Mouse (Mus musculus): ENCODE results near the gene Hist1h2bg. TPM values are rescaled to one million over a fixed set of nuclear protein-coding genes. Genes with fewer than 3 reads are reported as not detected.
A peak's percentile ranks its signal among the peaks of the same experiment; 100 is the strongest.

Hist1h2bg gene
- polyA plus RNA-seq, 1 experiment from 2014 or later = 2.8 TPM

DNA sequence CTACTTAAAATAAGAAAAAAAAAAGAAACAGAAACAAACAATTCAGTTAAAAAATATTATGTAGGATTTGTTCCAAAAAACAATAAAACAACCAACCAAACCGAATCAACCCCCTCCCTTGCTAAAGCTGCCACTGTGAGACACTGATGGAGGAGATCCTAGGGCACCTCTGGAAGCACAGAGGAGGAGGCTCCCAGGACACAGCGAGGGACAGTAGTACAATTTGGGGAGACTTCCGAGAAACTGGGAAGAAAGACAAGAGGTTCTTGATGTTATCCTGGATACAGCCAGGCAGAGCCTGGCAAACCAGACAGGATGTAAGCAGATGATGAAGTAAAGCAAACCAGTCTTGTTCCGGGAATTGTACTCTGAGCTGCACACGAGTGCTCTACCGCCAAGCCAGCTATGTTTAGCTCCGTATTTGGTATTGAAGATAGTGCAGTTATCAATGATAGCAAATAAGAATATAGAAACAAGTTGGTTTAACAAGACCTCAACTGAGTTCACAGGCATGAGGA, 32.0 kb downstream of the Hist1h2bg start:
- 86% methylated on average over 7 of the region's 7 CpGs for WGBS
- no peaks in the 10 kb centered on the region for H3K4me1 ChIP-seq (replicated peaks)
- ATAC-seq (ENCODE audit: low FRiP score) = no peak

DNA sequence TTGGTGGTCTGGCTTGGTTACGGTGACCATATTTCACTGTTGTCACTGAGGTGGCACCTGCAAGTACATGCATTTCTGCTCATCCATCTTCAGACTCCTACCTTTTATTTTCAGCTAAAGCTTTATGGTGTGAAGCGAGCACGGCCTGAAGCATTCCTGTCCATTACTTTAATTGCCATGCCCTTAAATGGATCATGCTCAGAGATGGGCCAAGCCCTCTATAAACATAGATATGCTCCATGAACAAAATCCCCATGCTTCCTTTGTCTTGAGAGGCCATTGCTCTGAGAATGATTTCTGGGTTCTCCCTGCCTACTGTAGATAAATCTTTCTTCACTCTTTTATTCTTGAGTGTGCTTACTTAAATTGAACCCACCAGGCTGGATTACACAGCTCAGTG, 33.3 kb downstream of the Hist1h2bg start:
- H3K36me3 ChIP-seq = no peaks in the 10 kb centered on the region
- WGBS = 91% methylated on average over 3 of the region's 3 CpGs
- no peak overlapping the region for H3K9ac ChIP-seq
- no peak overlapping the region for H3K4me3 ChIP-seq
- no peaks in the 10 kb centered on the region for H3K9me3 ChIP-seq
- no peak for ATAC-seq (ENCODE audit: low FRiP score)
- no peak overlapping the region for H3K4me2 ChIP-seq
- H3K27ac ChIP-seq = no peak overlapping the region
- H3K4me1 ChIP-seq (replicated peaks) = no peaks in the 10 kb centered on the region
- H3K27me3 ChIP-seq = no peaks in the 10 kb centered on the region

More for the DNA sequence above, 32.0 kb downstream of the Hist1h2bg start:
- Histone ChIP-seq H3K27me3 (no peaks in the 10 kb centered on the region), H3K4me2 (no peak overlapping the region), H3K9me3 (no peaks in the 10 kb centered on the region), H3K9ac (no peak overlapping the region), H3K4me3 (no peak overlapping the region), H3K36me3 (no peaks in the 10 kb centered on the region), H3K27ac (no peak overlapping the region)

DNA sequence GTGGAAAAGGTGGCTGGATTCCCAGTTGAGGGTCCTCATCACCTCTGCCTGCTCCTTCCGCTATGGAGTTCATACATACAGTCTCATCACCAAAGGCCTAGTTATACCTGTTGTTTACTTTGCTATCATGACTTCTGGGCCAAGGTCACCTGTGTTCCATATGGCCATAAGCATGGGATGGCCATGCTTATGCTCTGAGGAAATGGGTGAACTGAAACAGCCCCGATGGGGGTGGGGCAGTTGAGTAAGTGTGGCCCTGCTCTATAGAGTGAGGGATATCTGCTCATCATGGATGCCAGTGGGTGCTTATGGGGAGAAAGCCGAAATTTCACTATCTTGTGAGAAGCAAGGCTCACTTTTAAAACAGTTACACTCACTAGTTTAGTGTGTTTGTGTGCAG, 33.9 kb downstream of the Hist1h2bg start:
- WGBS = 84% methylated on average over 3 of the region's 3 CpGs
- no peak overlapping the region for H3K4me2 ChIP-seq
- H3K9me3 ChIP-seq = no peaks in the 10 kb centered on the region
- no peak overlapping the region for H3K9ac ChIP-seq
- no peaks in the 10 kb centered on the region for H3K4me1 ChIP-seq (replicated peaks)
- no peaks in the 10 kb centered on the region for H3K36me3 ChIP-seq
- no peak for ATAC-seq (ENCODE audit: low FRiP score)
- H3K27ac ChIP-seq = no peak overlapping the region
- no peak overlapping the region for H3K4me3 ChIP-seq
- no peaks in the 10 kb centered on the region for H3K27me3 ChIP-seq

DNA sequence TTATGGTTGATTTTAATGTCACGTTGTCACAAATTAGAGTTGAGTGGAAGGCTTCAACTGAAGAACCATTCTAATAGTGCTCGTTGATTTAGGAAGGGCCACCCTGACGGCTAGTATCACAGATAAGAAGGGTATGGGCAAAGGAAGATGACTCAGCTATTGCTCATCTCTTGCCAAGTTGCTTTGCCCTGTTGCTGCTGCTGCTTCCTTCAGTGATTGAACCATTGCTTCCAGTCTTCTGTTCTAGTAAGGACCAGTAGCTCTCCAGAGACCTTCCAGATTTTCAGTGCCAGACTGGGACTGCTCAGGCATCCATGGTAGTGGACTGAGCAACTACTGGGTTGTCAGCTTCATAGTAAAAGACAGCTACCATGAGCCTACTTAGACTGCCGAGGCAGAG, 38.0 kb downstream of the Hist1h2bg start:
- Histone ChIP-seq H3K9me3 (no peaks in the 10 kb centered on the region), H3K4me1 (replicated peaks) (no peaks in the 10 kb centered on the region), H3K27me3 (no peaks in the 10 kb centered on the region), H3K9ac (no peak overlapping the region), H3K4me3 (no peak overlapping the region), H3K27ac (no peak overlapping the region), H3K36me3 (no peaks in the 10 kb centered on the region), H3K4me2 (no peak overlapping the region)
- 90% methylated on average over 4 of the region's 4 CpGs for WGBS
- ATAC-seq (ENCODE audit: low FRiP score) = no peak

DNA sequence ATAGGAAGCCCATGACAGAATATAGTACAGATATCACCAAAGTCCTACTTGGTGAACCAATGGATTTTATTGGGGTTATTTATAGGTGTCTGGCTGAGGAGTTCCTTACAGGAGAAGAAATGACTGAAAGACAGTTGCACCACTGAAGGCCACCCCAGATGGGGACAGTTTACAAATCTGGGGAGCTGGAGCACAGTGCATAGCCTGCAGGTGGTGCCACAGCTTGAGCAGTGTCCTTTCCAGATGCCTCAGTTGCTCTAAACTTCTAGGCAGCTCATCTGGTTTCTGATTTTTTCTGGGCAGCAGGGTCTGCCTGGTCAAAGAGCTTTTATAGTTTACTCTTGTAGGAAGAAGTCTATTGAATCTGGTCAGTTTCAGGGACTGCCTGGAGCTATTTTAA, 38.6 kb downstream of the Hist1h2bg start:
- Histone ChIP-seq H3K4me3 (no peak overlapping the region), H3K9ac (no peak overlapping the region), H3K4me2 (no peak overlapping the region), H3K27me3 (no peaks in the 10 kb centered on the region), H3K36me3 (no peaks in the 10 kb centered on the region), H3K4me1 (replicated peaks) (no peaks in the 10 kb centered on the region), H3K27ac (no peak overlapping the region), H3K9me3 (no peaks in the 10 kb centered on the region)
- ATAC-seq (ENCODE audit: low FRiP score) = no peak

DNA sequence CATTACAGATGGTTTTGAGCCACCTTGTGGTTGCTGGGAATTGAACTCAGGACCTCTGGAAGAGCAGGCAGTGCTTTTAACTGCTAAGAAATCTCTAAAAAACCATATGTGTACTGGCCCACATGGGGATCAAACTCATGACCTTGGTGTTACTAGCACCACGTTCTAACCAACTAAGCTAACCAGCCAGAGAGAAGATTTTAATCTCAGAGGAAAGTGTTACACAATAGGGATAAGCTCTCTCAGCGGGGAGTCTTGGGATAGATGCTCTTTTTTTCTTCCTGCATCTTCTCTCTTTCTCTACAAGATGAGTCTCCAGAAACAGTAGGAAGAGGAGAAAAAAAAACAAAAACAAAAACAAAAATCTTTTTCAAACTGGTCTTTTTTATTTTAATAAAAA, 39.2 kb downstream of the Hist1h2bg start:
- Histone ChIP-seq H3K4me1 (replicated peaks) (no peaks in the 10 kb centered on the region), H3K36me3 (no peaks in the 10 kb centered on the region), H3K9ac (no peak overlapping the region), H3K9me3 (no peaks in the 10 kb centered on the region), H3K27ac (no peak overlapping the region), H3K4me2 (no peak overlapping the region), H3K27me3 (no peaks in the 10 kb centered on the region), H3K4me3 (no peak overlapping the region)
- ATAC-seq (ENCODE audit: low FRiP score) = no peak
- WGBS = 77% methylated on average over 2 of the region's 2 CpGs

DNA sequence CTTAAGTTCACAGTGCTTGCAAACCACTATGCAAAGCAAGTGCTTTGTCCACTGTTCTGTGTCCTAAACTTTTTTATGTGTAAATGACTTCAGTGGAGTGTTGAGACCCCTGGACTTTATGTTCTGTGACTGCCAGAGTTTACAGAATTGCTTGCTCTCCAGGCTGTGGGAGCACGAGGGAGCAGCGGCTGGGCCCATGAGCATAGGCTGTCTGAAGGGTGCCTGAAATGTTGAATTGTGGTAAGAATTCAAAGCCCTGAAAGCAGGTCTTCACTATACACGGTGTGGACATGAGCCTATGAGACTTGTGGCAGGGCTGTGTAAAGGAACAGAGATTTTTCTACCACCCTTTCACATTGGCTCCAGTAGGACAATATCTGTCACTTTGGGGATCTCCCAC, 40.4 kb downstream of the Hist1h2bg start:
- 96% methylated on average over 3 of the region's 3 CpGs for WGBS
- Histone ChIP-seq H3K27ac (no peak overlapping the region), H3K9ac (no peak overlapping the region)

DNA sequence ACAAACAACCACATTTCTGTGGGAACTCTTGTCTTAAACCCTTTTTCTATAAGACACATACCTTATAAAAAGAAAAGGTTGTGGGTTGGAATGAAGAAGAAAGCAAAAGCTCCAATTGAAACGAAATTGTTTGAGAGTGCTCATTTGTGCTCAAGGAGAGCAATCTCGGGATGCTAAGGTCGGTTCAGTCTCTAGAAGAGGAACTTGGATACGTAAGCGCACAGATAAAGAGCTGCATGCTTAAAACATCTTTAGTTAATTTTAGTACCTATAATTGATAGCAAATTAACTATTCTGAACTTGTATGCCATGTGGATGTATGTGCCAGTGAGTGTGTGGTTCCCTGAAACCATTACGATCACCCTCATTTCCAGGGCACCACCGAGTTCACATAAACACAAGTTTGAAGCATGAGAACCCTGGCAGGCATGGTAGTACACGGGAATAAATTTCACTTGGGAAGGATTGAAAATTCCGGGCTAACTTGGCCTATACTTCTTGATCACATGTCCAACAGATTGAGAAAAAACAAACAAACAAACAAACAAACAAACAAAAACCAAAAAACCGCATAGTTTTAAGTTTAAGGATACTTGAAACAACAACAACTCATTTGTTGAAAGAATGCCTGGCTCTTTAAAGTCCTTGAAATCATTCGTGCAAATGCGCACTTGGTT, 49.0 kb downstream of the Hist1h2bg start:
- no peak for ATAC-seq (ENCODE audit: low FRiP score)
- H3K27me3 ChIP-seq = no peaks in the 10 kb centered on the region
- peak overlapping the region; percentile 92 for H3K27ac ChIP-seq
- peak overlapping the region; percentile 63 for H3K4me3 ChIP-seq
- peak overlapping the region; percentile 99 for H3K4me2 ChIP-seq
- no peaks in the 10 kb centered on the region for H3K9me3 ChIP-seq
- no peaks in the 10 kb centered on the region for H3K36me3 ChIP-seq
- H3K9ac ChIP-seq = peak overlapping the region; percentile 73
- H3K4me1 ChIP-seq (replicated peaks) = peaks cover 15% of the 10 kb centered on the region
- WGBS = 59% methylated on average over 12 of the region's 12 CpGs

More for the DNA sequence above, 40.4 kb downstream of the Hist1h2bg start:
- Histone ChIP-seq H3K27me3 (no peaks in the 10 kb centered on the region), H3K36me3 (no peaks in the 10 kb centered on the region), H3K9me3 (no peaks in the 10 kb centered on the region), H3K4me2 (no peak overlapping the region), H3K4me1 (replicated peaks) (no peaks in the 10 kb centered on the region), H3K4me3 (no peak overlapping the region)
- no peak for ATAC-seq (ENCODE audit: low FRiP score)

DNA sequence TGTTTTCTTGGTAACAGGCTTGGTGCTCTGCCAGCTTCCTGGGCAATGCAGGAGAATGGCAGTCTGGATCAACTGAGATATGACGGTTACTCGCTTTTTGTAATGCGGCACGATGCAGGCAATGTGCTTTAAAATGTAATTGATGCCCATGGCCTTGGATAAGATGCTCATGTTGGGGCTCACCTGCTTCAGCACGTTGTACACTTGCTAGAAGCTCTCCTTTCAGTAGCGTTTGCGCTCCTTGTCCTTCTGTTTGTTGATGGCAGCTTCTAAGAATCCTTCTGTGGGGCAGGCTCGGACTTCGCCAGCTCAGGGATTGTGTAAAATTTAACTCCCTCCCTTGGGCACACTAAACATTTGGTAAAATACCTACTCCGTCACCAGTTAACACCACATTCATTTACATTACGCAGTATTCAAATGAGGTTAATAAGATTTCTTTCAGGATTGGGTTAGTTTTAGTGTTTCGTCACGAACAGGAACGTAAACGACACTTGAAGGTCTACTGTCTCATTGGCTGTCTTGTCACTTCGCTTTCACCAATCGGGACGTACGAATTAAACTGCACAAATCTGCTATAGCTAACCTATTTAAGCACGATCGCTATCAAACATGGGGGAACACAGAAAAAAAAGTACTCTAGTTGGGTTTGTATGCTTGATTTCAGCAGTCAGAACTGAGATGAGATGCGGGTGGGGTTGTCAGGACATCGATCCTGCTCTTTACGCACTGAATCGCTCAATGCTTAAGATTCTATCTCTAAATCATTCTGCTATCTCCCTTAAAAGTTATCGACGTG, 49.7 kb downstream of the Hist1h2bg start, which contains the start of gene Hist1h2be:
Hist1h2be (minus strand) TSS at position 392 of the 799 bp plus-strand sequence.
- no peaks in the 10 kb centered on the region for H3K27me3 ChIP-seq
- H3K4me1 ChIP-seq (replicated peaks) = peaks cover 15% of the 10 kb centered on the region
- peak within 1 kb of the TSS; percentile 63 for H3K4me3 ChIP-seq
- H3K27ac ChIP-seq = peak within 1 kb of the TSS; percentile 96
- H3K36me3 ChIP-seq = no peaks in the 10 kb centered on the region
- no peaks in the 10 kb centered on the region for H3K9me3 ChIP-seq
- peak; percentile 90 for ATAC-seq (ENCODE audit: low FRiP score)
- WGBS = under 1% methylated on average over 27 of the region's 27 CpGs
- H3K9ac ChIP-seq = peak within 1 kb of the TSS; percentile 88
- peak within 1 kb of the TSS; percentile 99 for H3K4me2 ChIP-seq

Small RNA genes lying within 50 kb of the gene (microRNA-seq; reads per million reads assigned to microRNA genes)
- not detected for gene Gm44297
- not detected for gene Gm44359
- gene Gm44394 = not detected

Other genes with a start within 250 kb of the Hist1h2bg start
- 54.5 and 58.1 TPM in 2 replicates for gene Zfp322a, start 202.2 kb upstream of the Hist1h2bg start, polyA plus RNA-seq (2015; fragmentation: Nextera tagmentation; extraction: Ambion mirVana)
- gene Abt1, start 147.5 kb upstream of the Hist1h2bg start, polyA plus RNA-seq (2015; fragmentation: Nextera tagmentation; extraction: Ambion mirVana) = 9.9 and 10.2 TPM in 2 replicates
- 0.06 TPM in 1 of 2 replicates, not detected in the other for gene Btn1a1, start 105.5 kb upstream of the Hist1h2bg start, polyA plus RNA-seq (2015; fragmentation: Nextera tagmentation; extraction: Ambion mirVana)
- 0.12 TPM in 1 of 2 replicates, not detected in the other for gene Btn2a2, start 82.5 kb upstream of the Hist1h2bg start, polyA plus RNA-seq (2015; fragmentation: Nextera tagmentation; extraction: Ambion mirVana)
- gene Hist1h4h, start 40.3 kb upstream of the Hist1h2bg start, polyA plus RNA-seq (2015; fragmentation: Nextera tagmentation; extraction: Ambion mirVana) = 4.2 and 5.7 TPM in 2 replicates
- gene Hist1h2af, start 37.5 kb upstream of the Hist1h2bg start, polyA plus RNA-seq (2015; fragmentation: Nextera tagmentation; extraction: Ambion mirVana) = 2.4 TPM in 1 of 2 replicates, not detected in the other
- 1.8 and 3.0 TPM in 2 replicates for gene Hist1h3g, start 36.0 kb upstream of the Hist1h2bg start, polyA plus RNA-seq (2015; fragmentation: Nextera tagmentation; extraction: Ambion mirVana)
- gene Hist1h2bh, start 28.0 kb upstream of the Hist1h2bg start, polyA plus RNA-seq (2015; fragmentation: Nextera tagmentation; extraction: Ambion mirVana) = 0.29 TPM in 1 of 2 replicates, not detected in the other
- gene Hist1h3f, start 27.3 kb upstream of the Hist1h2bg start, polyA plus RNA-seq (2015; fragmentation: Nextera tagmentation; extraction: Ambion mirVana) = 0.38 TPM in 1 of 2 replicates, not detected in the other
- gene Hist1h4f, start 19.7 kb upstream of the Hist1h2bg start, polyA plus RNA-seq (2015; fragmentation: Nextera tagmentation; extraction: Ambion mirVana) = 0.83 TPM in 1 of 2 replicates, not detected in the other
- gene Hist1h1d, start 18.1 kb upstream of the Hist1h2bg start, polyA plus RNA-seq (2015; fragmentation: Nextera tagmentation; extraction: Ambion mirVana) = 0.10 and 0.16 TPM in 2 replicates
- 2.1 and 2.8 TPM in 2 replicates for gene Hist1h3e, start 9.0 kb upstream of the Hist1h2bg start, polyA plus RNA-seq (2015; fragmentation: Nextera tagmentation; extraction: Ambion mirVana)
- 26.4 and 29.3 TPM in 2 replicates for gene Hist1h2ae, start 176 bp upstream of the Hist1h2bg start, polyA plus RNA-seq (2015; fragmentation: Nextera tagmentation; extraction: Ambion mirVana)
- 1.2 and 3.0 TPM in 2 replicates for gene Hist1h2bf, start 2.8 kb downstream of the Hist1h2bg start, polyA plus RNA-seq (2015; fragmentation: Nextera tagmentation; extraction: Ambion mirVana)
- gene Hist1h2ad, start 3.0 kb downstream of the Hist1h2bg start, polyA plus RNA-seq (2015; fragmentation: Nextera tagmentation; extraction: Ambion mirVana) = 0.61 and 2.7 TPM in 2 replicates
- 1.6 and 2.7 TPM in 2 replicates for gene Hist1h3d, start 4.4 kb downstream of the Hist1h2bg start, polyA plus RNA-seq (2015; fragmentation: Nextera tagmentation; extraction: Ambion mirVana)
- gene Hist1h4d, start 10.2 kb downstream of the Hist1h2bg start, polyA plus RNA-seq (2015; fragmentation: Nextera tagmentation; extraction: Ambion mirVana) = 50.0 and 52.6 TPM in 2 replicates
- 1.2 and 1.6 TPM in 2 replicates for gene Hist1h2be, start 49.7 kb downstream of the Hist1h2bg start, polyA plus RNA-seq (2015; fragmentation: Nextera tagmentation; extraction: Ambion mirVana)
- 7.9 and 8.8 TPM in 2 replicates for gene Hist1h1e, start 51.2 kb downstream of the Hist1h2bg start, polyA plus RNA-seq (2015; fragmentation: Nextera tagmentation; extraction: Ambion mirVana)
- 0.38 and 0.54 TPM in 2 replicates for gene Hist1h2ac, start 112.6 kb downstream of the Hist1h2bg start, polyA plus RNA-seq (2015; fragmentation: Nextera tagmentation; extraction: Ambion mirVana)
- 17.8 and 23.1 TPM in 2 replicates for gene Hist1h2bc, start 112.8 kb downstream of the Hist1h2bg start, polyA plus RNA-seq (2015; fragmentation: Nextera tagmentation; extraction: Ambion mirVana)
- not detected in 2 replicates for gene Hist1h1t, start 124.4 kb downstream of the Hist1h2bg start, polyA plus RNA-seq (2015; fragmentation: Nextera tagmentation; extraction: Ambion mirVana)
- 3.9 and 4.4 TPM in 2 replicates for gene Hist1h4c, start 127.1 kb downstream of the Hist1h2bg start, polyA plus RNA-seq (2015; fragmentation: Nextera tagmentation; extraction: Ambion mirVana)
- gene Hfe, start 139.5 kb downstream of the Hist1h2bg start, polyA plus RNA-seq (2015; fragmentation: Nextera tagmentation; extraction: Ambion mirVana) = 5.4 and 5.6 TPM in 2 replicates
- 8.8 and 9.7 TPM in 2 replicates for gene Hist1h1c, start 167.4 kb downstream of the Hist1h2bg start, polyA plus RNA-seq (2015; fragmentation: Nextera tagmentation; extraction: Ambion mirVana)
- 1.3 and 1.9 TPM in 2 replicates for gene Hist1h3c, start 174.2 kb downstream of the Hist1h2bg start, polyA plus RNA-seq (2015; fragmentation: Nextera tagmentation; extraction: Ambion mirVana)
- gene Hist1h2bb, start 175.3 kb downstream of the Hist1h2bg start, polyA plus RNA-seq (2015; fragmentation: Nextera tagmentation; extraction: Ambion mirVana) = 0.86 and 1.7 TPM in 2 replicates
- gene Hist1h2ab, start 179.7 kb downstream of the Hist1h2bg start, polyA plus RNA-seq (2015; fragmentation: Nextera tagmentation; extraction: Ambion mirVana) = 10.5 and 12.7 TPM in 2 replicates
- gene Hist1h3b, start 180.9 kb downstream of the Hist1h2bg start, polyA plus RNA-seq (2015; fragmentation: Nextera tagmentation; extraction: Ambion mirVana) = 4.2 and 4.4 TPM in 2 replicates
- gene Hist1h4b, start 185.6 kb downstream of the Hist1h2bg start, polyA plus RNA-seq (2015; fragmentation: Nextera tagmentation; extraction: Ambion mirVana) = 1.4 TPM in 1 of 2 replicates, not detected in the other
- not detected in 2 replicates for gene Hist1h4a, start 189.8 kb downstream of the Hist1h2bg start, polyA plus RNA-seq (2015; fragmentation: Nextera tagmentation; extraction: Ambion mirVana)
- 1.9 and 2.5 TPM in 2 replicates for gene Hist1h3a, start 191.0 kb downstream of the Hist1h2bg start, polyA plus RNA-seq (2015; fragmentation: Nextera tagmentation; extraction: Ambion mirVana)
- gene Hist1h1a, start 192.3 kb downstream of the Hist1h2bg start, polyA plus RNA-seq (2015; fragmentation: Nextera tagmentation; extraction: Ambion mirVana) = 0.56 and 1.2 TPM in 2 replicates
- not detected in 2 replicates for gene Trim38, start 198.5 kb downstream of the Hist1h2bg start, polyA plus RNA-seq (2015; fragmentation: Nextera tagmentation; extraction: Ambion mirVana)
- gene Slc17a2, start 235.6 kb downstream of the Hist1h2bg start, polyA plus RNA-seq (2015; fragmentation: Nextera tagmentation; extraction: Ambion mirVana) = not detected in 2 replicates

Data from hindbrain, embryonic 13.5 days (tissue).